Mouse (Mus musculus) embryonic fibroblast, embryonic 13.5 days (primary cell): Measurements from ENCODE around the gene Lrsam1.

Experiments
- CTCF ChIP-seq: IDR thresholded peaks from 2 replicates; pipeline ENCODE4 v1.5.1; 2011; ENCODE audit warnings: mild to moderate bottlenecking, control low read depth, low read length, moderate library complexity, borderline replicate concordance; ENCODE audit not compliant: insufficient read depth
- POLR2A ChIP-seq: IDR thresholded peaks from 2 replicates; pipeline ENCODE4 v1.6.1; 2011; ENCODE audit warnings: low read depth, mild to moderate bottlenecking, control low read depth, low read length, moderate library complexity

- TF ChIP-seq CTCF (no peak), POLR2A (0 out of 2 replicates have a peak, but pooled peaks have one; percentile 37)
Measured at GRCm38 (mm10) chr2:32963544-32963943, 2.1 kb upstream of the Lrsam1 start.
